Mouse (Mus musculus) lung, adult 18-20 months (tissue): ENCODE results near the gene Slc13a4.

Experiments used
- DNase-seq, 2 experiments: peaks; one replicate each; pipeline ENCODE4 v3.0.0; 2022; ENCODE audit warnings: mixed read lengths in 2 of 2

Gene Slc13a4

DNA sequence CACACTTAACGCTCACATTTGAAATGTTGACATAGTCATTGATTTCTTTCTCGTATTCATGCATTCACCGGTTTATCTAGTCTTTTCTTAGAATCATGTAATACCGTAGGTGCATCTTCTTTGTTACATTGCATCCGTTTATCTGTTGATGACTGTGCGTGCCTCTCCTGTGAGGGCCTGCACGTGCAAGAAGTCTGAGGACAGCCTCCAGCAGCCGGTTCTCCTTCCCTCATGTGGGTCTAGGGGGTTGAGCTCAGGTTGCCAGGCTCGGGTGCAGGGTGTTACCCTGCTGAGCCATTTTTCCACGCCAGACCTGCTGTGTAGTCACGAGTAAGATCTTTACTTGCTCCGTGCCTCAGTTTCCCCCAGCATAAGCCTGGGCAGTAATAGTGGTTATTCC is 52.9 kb downstream of the Slc13a4 start:
- no peak for DNase-seq

DNA sequence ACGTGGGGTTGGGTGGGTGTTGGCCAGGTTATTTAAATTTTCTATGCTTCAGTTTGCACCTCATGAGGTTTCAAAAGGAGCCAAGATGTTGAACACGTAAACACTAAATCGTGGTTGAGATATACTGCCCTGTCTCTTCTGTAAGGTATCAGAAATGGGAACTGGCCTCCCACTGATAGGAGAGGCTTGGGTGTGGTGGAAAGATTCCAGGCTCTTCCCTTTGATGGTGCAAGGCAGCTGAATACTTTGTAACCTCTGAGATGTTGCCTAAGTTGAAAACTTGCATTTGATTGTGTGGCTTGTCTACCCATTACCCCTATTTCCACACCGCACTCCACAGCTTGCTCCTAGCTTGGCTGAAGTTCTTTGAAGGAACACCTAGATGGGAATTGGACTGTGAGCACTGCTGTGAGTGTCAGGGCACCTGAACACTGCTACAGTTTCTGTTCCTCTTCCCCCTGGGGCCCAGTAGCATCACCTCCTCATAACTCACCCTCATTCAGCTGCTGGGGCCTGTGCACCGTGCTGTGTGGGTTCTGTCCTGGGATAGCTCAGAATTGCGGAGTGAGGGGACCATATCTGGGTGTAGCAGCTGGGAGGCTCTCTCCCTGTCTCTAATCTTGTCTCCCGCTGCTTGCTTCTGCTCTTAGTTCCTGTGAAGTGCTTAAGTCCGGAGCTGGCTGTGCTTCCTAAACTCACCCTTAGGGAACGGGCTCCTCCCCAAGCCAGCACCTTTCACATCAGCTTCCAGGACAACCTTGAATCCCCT is 53.6 kb downstream of the Slc13a4 start:
- DNase-seq = no peak

DNA sequence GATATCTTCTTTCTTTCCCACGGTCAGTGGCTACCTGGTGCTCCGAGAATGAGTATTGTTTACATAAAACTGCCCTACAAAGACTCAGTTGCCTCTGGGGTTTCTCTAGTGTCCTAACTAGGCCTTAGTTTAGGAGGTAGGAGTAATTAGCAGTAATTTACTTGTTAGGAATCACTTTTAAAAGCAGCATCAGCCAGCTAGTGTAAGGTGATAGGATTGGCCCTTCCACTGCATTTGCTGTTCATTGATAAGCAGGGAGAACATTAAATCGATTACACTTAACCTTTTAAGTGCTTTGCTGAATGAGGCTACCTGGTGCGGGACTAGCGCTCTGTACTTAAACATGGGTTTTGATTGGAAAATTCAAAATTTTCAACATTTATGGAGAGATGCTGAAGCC is 54.5 kb downstream of the Slc13a4 start:
- no peak for DNase-seq

DNA sequence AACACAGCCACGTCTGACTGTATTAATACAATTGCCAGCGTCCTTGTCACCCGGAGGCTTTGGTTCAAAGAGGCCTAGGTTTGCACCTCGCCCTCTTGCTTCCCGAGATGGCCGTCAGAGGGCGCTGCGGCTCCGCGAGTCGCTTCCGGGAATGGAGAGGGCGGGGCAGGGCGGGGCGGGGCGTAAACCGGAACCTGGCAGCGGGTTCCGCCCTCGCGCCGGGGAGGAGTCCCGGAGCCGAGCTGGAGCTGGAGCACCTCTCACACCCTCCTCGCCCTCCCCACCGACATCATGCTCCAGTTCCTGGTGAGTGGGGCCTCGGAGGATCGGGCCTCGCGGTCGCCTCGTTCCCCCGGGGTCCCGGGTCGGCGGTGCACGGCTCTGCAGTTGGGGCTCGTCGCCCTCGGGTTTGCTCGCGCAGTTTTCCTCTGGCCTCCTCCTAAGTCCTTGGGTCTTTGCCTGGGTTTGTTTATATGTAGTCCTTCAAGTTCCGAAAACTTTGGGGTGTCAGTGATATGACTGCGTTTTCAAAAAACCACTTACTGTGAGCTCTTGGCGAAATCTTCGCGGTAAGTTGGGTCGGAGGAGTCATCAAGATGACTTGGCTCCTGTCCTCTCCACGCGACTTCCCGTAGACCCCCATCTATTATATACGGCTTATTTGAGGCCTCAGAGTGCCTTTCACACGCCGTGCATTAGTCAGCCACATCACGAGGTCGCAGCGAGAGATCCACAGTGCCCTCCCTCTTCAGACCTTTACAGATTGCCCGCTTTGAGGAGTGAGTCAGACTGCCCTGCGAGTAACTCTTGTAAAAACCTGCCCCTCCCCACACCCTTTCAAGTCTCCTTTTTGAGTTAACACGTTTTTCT is 55.2 kb downstream of the Slc13a4 start:
- DNase-seq = peak; percentile 83 to 85

DNA sequence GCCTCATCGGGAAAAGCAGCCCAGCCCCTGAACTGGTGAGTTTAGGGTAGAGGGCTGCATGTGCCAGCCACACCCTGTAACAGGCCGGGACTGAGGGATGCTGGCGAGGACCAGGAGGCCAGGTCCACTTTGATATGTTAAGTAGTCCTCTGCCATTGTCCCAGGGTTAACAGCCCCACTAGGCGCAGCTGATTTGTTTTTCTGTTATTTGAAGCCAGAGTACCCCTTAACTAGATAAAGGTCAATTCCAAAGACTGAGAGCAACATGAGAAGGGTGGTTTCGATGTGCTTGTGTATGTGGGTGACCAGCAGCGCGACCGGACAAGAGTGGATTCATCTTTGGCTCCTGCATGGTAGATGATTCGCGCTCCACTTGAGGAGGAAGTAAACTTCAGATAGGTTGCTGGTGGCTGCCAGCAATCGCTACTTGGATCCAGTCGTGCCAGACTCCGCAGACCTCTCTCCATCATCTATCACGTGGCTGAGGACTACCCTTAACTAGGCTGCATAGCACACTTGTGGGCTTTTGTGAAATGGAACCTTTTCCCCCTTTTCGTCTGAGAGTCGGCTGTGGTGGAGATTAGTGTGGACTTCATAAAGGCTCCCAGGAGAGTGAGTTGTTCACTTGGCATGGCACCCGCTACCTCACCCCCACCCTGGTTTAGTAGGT is 56.0 kb downstream of the Slc13a4 start:
- no peak for DNase-seq

DNA sequence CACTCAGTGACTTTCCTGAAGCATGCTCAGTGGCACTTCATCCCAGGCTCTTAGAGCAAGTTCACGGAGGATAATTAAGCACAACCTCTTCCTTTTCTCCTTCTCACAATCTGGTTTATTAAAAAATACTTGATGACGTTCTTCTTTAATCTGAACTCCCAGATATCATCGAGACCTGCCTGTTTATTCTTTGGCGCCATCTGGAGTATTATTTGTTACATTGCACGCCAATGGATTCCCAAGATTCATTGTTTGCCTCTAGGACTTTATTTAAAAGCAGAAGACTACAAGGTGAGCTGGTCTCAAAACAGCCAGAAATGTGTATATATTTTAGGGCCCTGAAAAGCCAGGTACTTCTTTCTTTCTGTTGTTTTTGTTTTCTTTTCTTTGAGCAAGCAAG is 62.8 kb downstream of the Slc13a4 start:
- peak in 1 of 2 experiments; percentile 19 for DNase-seq

DNA sequence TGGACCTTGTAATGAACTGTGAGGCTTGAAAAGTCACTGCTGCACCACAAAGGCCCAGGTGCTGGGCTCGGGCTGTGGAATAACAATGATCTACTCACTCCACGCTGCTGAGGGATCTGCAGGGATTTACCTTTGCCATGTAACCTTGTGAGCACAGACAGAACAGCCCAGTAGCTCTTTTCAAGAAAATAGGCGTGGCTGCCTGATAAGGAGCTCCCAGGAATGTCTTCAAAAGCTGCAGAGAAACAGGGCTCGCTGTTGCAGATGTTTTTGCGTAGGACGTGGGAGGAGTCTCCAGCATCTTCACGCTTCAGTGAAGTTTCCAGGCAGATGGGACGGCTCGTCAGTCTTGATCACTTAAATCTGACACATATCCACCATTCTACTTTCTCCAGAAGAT is 63.9 kb downstream of the Slc13a4 start:
- no peak for DNase-seq

DNA sequence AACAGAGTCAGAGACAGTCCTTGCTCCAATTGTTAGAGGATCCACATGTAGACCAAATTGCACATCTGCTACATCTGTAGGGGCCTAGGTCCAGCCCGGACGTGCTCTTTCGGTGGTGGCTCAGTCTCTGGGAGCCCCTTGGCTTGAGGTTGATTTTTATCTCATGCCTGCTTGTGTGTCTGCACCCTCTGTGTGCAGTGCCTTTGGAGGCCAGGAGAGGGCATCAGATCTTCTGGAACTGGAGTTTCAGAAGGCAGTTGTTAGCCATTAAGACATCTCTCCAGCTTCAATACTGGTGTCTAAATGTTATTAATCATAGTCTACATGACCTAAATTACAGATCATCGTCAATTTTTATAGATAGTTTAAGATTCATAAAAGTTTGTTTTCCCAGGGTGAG is 64.7 kb downstream of the Slc13a4 start:
- no peak for DNase-seq

DNA sequence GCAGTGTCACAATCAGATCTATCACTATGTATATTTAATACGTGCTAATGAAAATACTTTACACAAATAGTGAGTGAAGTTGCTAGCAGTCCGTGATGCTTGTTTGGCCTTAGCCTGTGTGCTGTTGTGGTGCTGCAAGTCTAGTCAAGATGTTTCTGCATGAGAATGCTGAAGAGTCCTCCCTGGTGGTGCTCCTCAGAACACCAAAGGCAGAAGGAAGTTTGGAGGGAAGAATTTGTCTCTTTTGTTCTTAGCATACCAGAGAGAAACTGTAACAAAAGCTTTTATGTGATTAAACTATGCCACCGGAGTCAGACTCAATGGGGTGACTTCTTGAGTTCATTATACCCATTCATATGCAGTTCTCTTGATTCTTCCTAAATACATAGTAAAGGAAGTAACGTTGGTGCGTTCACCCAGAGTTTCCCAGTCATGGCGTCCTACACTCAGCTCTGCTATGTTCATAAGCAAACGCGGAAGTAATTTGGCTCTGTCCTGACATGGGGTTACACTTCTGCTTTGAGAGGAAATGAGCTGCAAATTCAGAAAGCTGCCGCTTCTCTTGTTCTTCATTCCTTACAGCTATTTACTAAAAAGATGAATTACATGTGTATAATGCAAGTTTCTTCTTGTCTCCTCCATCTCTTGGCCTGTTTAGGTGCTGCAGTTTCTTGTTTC is 71.7 kb downstream of the Slc13a4 start:
- DNase-seq = no peak

DNA sequence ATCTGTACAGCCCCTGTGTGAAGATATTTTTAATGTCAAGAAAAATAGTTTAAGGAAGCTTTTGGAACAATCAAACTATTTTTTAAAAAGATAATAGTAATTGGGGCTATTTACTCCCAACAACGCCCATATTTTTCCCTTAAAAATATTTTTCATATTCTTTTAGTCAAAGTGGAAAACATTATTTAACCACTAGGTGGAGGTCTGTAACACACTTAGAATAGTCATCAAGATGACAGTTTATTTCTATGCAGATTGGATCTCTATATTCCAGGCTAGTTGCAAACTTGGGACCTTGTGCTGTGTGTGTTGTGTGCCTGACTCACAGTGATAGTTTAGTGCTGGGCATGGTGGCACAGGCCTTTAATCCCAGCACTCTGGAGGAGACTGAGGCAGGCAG is 78.5 kb downstream of the Slc13a4 start:
- DNase-seq = no peak

DNA sequence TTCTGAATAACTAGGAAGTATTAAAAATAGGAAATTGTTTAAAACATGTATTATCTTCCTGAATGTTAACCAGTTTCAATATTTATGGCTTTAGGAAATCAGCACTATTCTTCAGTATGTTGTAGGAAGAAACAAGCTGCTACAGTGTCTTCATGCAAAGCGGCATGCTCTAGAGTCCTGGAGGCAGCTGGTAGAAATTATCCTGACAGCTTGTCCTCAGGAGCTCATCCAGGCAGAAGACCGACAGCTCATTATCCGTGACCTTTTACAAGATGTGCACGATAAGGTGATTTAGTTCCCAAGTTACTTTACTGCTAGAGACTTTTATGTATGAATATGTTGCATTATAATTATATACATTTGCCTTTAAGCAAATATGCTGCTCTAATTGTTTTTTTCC is 82.2 kb downstream of the Slc13a4 start:
- no peak for DNase-seq
